Mouse (Mus musculus) small intestine, adult 10 weeks (tissue): ENCODE data around the gene Unc13c. TPM values are rescaled to one million over a fixed set of nuclear protein-coding genes. Genes with fewer than 3 reads are reported as not detected.

ENCODE experiments used
- polyA plus RNA-seq: library from polyadenylated mRNA; stranded (reverse); fragments of 350-450 nt; fragmentation: Illumina TruSeq; extraction: RNeasy Lipid Tissue Mini Kit (QIAGEN cat#74804); gene quantifications from one replicate; pipeline ENCODE4 v1.2.3, GENCODE M21; 2014; ENCODE audit warnings: low replicate concordance

The Unc13c gene
- 0.07 TPM for polyA plus RNA-seq

DNA sequence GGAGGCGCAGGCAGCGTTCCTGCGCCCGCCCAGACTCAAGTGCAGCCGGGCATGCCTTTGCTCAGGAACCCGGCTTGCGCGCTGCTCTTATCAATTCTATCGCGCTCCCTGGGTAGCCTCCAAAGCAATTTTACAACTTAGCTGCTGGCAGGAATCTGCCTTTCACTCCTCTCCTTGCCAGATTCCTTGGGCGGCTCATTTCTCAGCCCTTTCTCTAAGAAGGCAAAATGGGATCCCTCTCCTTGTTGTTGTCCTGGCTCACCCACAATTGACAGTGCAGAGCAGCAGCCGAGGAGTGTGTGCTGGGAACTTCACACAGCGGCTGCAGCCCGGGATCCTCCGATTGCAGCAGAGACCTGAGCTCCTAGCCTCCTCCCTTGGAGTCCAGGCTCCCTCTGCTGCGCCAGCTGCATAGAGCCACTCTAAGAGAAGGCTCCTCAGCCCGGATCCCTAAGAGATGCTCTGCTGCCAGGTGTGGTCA, at the start of gene Unc13c:
Gene Unc13c, minus strand, starts transcription at position 326 of the 481 bp plus-strand sequence.

Other genes with a start within 250 kb of the Unc13c start
- gene Wdr72, start 141.4 kb upstream of the Unc13c start, polyA plus RNA-seq = not detected